Mouse (Mus musculus): ENCODE measurements at regions not wholly inside any gene's neighbourhood (a gene's known extent, or its start where the extent isn't known, plus 50 kb on each side); places are given as distances from the start of the nearest gene placed in this dataset.

DNA sequence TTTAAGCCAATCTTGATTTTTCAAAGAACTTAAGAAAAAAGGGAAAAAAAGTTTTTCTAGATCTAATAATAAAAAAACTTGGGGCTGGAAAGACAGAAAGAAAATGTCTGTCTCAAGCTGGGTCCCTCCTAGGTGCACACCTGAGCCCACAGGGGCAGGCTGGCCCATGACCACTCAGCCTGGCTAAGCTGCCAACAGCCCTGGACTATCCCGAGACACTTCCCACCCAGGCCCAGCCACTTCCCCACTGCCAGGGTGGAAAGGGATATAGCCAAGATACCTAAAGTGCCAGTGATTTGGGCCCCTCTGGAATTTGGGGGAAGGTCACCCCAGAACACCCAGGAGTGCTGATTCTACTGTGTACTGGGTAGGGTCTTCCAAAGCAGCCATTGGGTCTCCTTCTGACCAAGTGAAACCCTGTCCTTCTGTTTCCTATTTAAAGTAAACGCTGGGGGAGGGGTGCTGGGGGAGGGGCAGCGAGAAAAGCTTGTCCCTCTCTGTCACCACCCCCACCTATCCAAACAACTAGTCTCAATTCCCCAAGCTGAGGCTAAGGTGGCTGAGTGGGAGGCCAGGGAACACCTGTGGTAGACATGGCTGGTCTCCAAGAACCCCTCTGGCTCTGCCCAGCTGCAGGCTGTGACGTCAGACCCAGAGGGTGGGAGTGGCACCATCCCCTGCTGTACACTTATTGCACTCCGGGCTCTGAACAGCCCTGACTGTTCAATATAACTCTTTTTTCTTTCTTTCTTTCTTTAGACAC lies 62.6 kb downstream of the Mcfd2 start:
- DNase-seq = no peak

DNA sequence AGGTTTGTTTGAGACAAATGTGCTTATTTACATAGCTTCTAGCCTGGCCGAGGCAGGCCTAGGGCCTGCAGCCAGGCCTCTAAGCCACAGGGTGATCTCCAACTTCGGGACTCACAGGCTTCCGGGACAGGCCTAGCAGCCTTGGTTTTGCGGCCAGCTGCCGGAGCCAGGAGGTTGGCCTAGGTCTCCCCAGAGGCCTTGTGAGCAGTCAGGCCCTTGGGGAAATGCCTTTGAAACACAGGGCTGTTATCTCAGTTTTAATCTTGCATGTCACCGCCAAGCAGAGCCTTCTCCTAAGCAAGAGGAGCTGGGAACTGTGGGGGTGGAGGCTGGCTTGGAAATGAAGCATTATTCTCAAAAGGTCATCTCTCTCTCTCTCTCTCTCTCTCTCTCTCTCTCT lies 63.2 kb downstream of the Mcfd2 start:
- peak; percentile 12 for DNase-seq

DNA sequence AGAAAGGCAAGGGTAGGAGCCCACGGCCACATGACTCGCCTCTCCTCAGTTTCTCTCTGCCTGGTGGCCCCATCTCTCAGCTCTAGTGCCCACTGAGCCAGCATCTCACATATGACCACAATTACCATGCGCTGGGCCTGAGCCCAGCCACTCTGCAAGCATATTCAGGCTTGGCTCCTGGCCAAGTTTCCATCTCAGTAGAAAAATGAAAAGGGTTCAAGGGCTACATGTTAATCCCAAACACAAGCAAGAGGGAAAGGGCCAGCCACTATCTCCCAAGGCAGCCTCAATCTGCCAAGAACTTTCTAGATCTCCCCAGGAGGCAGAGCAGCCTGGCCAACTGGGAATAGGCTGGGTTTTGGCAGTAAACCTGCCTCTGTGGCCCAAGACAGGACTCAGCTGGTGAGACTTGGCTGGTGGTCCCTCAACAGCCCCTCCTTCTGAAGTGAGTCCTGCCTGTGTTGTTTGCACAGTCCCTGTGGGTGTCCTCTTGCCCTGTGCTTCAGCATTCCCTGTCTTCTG lies 65.0 kb downstream of the Mcfd2 start:
- no peak for DNase-seq

DNA sequence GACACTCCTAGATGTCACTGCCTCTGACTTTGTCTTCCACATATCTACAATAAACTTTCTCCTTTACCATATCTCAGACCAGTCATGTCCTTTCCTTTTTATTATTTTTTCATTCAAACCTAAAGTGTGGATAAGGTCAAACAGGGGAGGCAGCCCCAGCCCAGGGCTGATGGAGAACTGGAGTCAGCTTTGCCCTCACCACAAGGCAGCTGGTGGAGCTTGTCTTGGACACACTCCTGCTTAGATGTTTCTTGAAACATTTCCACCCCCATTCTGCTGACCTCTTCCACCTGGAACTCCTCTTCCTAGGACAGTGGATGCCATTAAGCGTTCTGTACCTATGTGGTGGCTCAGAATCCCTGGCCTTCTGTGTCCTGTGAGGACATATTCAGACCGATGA lies 65.6 kb downstream of the Mcfd2 start:
- DNase-seq = no peak

DNA sequence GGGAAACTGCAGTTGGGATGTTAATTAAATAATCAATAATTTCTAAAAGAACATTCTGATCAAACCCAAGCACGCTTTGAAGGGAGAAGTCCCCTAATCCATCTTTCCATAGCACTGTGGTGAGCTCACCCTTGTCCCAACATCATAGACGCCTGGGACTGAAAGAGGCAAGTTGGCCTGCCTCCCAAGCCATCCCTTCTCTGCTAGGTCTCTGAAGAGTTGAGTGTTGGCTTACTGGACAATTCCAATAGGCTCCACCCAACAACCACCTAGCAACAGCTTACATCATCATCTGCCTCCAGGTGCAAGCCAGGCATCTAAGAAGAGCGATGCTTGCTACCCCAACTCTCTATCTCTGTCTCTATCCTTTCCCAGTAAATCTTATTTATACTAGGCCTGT lies 66.6 kb downstream of the Mcfd2 start:
- no peak for DNase-seq

DNA sequence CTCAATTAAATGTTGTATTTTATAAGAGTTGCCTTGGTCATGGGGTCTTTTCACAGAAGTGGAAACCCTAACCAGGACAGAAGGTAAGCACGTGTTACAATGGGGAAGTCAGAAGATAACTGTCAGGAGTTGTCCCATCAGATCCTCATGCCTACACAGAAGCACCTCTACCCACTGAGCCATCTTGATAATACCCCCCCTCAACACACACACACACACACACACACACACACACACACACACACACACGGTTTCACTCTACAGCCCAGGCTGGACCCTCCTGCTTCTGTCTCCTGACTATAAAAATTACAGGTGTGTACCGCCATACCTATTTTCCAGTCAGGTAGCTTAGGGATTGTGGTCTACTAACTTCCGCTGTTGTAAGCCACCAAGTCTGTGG lies 68.3 kb downstream of the Mcfd2 start:
- DNase-seq = no peak

DNA sequence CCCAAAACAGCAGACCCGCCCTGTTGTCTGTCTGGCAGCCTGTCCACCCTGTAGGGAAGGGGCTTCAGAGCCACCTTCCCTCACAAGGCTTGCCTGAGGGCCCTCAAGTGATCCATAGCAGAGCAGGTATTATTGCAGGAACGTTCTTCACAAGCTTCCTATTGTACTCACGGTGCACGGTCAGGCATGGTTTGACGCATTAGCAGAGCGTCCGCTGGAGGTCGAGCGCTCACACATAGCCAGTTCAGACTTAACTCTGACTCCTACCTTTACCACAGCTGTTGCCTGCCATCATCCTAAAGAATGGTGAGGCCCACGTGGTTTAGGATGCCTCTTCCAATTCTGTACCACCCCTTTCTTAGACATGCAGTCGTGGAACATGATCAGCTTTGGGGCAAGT lies 71.1 kb downstream of the Mcfd2 start:
- no peak for DNase-seq

DNA sequence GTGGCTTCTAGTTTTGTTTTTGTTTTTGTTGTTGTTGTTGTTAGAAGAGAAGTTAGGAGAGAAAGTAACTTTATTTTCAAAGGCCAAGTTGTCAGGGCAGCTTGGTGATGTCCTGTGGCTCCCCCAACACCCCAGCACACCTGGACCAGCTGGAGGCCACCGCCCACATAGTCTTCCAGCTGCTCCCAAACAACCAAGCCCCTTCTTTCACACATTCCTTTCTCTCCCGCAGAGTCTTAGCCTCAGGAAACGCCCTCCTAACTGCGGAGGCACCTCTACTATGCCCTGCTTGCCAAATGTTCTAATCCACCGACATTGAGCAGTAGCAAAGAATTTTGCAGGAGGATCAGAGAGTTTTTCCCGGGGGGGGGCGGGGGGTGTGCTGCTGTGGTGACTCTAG lies 72.3 kb downstream of the Mcfd2 start:
- no peak for DNase-seq

DNA sequence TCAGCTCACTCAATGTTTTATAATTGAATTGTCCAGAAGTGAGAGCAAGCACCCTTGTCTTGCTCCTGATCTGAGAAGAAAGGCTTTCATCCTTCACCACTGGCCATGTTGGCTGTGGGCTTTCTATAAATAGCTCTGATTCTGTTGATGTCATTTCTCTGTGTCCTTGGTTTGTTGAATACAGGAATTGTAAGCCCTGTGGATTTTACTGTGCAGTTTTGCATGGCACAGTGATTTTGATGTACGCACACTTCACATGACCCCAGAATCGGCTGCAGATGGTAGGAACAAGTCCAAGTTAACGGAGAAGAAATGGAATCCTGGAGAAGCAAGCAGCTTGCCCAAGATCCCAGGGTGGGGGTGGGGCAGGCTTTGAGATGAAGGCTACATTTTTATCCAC lies 76.1 kb downstream of the Mcfd2 start:
- no peak for DNase-seq
